Mouse (Mus musculus) left cerebral cortex, adult 2 months (tissue): ENCODE results near the gene Rab10. TPM values are rescaled to one million over a fixed set of nuclear protein-coding genes. Genes with fewer than 3 reads are reported as not detected.

Experiments used
- DNase-seq, 2 experiments: peaks; one replicate each; pipeline ENCODE4 v3.0.0; 2021 to 2022; ENCODE audit warnings: low spot score in 2 of 2, mixed read lengths in 1 of 2; ENCODE audit errors: extremely low spot score in 1 of 2
- H3K27ac ChIP-seq: fragments of 200-600 bp; 2 replicates; pipeline ENCODE4 v1.8.1; 2022
- H3K4me3 ChIP-seq: fragments of 200-600 bp; 2 replicates; pipeline ENCODE4 v1.8.1; 2022
- CTCF ChIP-seq: fragments of 200-600 bp; IDR thresholded peaks from 2 replicates; pipeline ENCODE4 v1.8.1; 2022; ENCODE audit warnings: antibody characterized with exemption, mild to moderate bottlenecking, moderate library complexity
- intact Hi-C: fragments of 180-260 bp; cut with DNase I; formaldehyde crosslinking; loops from one replicate; pipeline ENCODE4 v1.15.1; 2025
- total RNA-seq, 2 experiments: library from RNA; stranded (reverse); gene quantifications; 2 replicates each; pipeline ENCODE4 v1.2.3; 2021

Gene Rab10
- total RNA-seq, 2 experiments from 2014 or later, result 132 to 134 TPM

DNA sequence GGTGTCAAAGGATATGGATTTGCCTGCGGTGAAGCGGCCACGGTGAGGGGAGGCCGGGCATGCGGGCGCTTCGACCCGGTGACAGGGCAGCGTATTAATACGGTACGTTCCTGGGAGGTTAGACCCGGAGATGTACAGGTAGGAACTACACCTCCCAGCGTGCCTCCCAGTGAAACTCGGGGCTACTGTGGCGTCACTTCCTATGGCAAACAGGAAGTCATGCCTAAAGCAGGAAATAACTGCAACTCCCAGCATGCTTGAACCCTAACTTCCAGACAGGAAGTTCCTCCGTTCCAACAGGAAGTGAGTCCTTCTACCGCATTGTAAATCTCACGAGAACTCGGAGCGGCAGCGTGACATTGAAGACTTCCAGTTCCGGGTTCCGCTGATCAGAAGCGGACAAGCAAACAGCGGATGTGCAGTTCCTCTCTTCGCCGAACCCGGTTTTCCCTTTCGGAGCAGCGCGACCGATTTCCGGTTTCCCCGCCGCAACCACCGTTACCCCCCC lies 74.6 kb downstream of the Rab10 start:
- intact Hi-C loops, result loop anchor here (1.0 to 2.0 kb wide), 2 partner anchors 75 to 130 kb away; partner anchors contain the start of gene Kif3c
- Histone ChIP-seq H3K27ac (peak overlapping the region; percentile 93), H3K4me3 (peak overlapping the region; percentile 79)
- no peak for TF ChIP-seq CTCF
- peak; percentile 84 to 90 for DNase-seq

DNA sequence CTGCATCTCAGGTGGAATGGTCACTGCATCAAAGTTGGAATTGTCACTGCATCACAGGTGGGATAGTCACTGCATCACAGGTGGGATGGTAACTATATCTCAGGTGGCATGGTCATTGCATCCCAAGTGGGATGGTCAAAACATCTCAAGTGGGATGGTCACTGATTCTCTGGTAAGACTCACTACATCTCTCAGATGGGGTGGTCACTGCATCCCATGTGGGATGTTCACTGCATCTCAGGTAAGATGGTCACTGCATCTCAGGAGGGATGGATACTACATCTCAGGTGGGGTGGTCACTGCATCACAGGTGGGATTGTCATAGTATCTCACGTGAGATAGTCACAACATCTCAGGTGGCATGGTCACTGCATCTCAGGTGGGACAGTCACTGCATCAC lies 75.7 kb downstream of the Rab10 start:
- intact Hi-C loops, result loop anchor here (2.0 kb wide), 1 partner anchor 131 kb away; the partner anchor contains the start of gene Kif3c
- Histone ChIP-seq H3K27ac (no peak overlapping the region), H3K4me3 (no peak overlapping the region)
- DNase-seq, result no peak
- no peak for TF ChIP-seq CTCF

DNA sequence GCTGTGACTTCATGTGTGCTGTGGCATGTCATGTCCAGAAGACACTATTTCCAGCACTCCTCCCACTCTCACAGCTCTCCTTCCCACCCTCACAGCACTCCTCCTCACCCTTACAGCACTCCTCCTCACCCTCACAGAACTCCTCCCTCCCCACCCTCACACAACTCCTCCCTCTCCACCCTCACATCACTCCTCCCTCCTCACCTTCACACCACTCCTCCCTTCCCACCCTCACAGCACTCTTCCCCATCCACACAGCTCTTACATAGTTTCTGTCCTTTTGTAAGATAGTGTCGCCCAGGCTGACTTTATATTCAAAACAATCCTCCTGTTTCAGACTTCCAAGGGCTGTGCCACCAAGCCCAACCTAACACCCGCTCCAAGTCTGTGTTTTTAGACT lies 86.4 kb downstream of the Rab10 start:
- DNase-seq, result no peak
- Histone ChIP-seq H3K27ac (no peak overlapping the region), H3K4me3 (no peak overlapping the region)
- no peak for TF ChIP-seq CTCF
- intact Hi-C loops, result no loop called here

DNA sequence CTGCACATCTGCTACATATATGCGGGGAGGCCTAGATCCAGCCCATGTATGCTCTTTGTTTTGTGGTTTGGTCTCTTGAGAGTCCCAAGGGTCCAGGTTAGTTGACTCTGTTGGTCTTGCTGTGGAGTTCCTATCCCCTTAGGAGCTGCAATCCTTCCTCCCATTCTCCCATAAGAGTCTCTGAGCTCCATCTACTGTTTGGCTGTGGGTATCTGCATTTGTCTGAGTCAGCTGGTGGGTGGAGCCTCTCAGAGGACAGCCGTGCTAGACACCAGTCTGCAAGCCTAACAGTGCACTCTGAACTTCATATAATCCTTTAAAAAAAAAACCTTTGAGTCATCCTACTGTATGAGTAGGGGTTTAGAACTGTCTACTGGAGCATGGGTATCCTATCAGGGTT lies 99.6 kb downstream of the Rab10 start:
- intact Hi-C loops, result no loop called here
- peak; percentile 10 for TF ChIP-seq CTCF
- H3K27ac ChIP-seq, result no peak overlapping the region
- no peak for DNase-seq
- H3K4me3 ChIP-seq, result no peak overlapping the region

DNA sequence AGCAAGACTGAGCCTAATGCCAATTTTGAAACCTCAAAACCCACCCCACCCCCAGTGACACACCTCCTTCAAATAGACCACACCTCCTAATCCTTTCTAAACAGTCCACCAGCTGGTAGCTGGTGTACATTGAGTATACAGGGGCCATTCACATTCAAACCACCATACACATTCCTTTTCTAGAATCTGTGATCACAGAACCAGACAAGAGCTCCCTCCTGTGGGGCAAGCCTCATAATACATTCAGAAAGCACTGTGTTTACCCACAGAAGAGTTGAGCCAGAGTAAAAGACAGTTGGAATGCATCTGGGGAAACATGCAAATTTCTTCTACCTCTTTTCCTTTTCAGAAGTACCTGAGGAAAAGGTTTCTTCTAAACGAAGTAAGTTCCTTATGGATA lies 100.6 kb downstream of the Rab10 start:
- intact Hi-C loops, result loop anchor here (5.0 kb wide), 1 partner anchor 112 kb away; no protein-coding TSS in a partner anchor
- H3K4me3 ChIP-seq, result no peak overlapping the region
- no peak for DNase-seq
- no peak overlapping the region for H3K27ac ChIP-seq
- TF ChIP-seq CTCF, result peak; percentile 40

Other genes starting within 250 kb of the Rab10 start
- 100 to 1,000 TPM; 188 TPM for gene Kif3c, start 55.2 kb upstream of the Rab10 start, total RNA-seq
- 10 to 100 TPM; 31.3 to 33.3 TPM for gene Asxl2, start 116.9 kb upstream of the Rab10 start, total RNA-seq